8 mouse cellular contexts compared by ENCODE assay signal in the genomic region with DNA sequence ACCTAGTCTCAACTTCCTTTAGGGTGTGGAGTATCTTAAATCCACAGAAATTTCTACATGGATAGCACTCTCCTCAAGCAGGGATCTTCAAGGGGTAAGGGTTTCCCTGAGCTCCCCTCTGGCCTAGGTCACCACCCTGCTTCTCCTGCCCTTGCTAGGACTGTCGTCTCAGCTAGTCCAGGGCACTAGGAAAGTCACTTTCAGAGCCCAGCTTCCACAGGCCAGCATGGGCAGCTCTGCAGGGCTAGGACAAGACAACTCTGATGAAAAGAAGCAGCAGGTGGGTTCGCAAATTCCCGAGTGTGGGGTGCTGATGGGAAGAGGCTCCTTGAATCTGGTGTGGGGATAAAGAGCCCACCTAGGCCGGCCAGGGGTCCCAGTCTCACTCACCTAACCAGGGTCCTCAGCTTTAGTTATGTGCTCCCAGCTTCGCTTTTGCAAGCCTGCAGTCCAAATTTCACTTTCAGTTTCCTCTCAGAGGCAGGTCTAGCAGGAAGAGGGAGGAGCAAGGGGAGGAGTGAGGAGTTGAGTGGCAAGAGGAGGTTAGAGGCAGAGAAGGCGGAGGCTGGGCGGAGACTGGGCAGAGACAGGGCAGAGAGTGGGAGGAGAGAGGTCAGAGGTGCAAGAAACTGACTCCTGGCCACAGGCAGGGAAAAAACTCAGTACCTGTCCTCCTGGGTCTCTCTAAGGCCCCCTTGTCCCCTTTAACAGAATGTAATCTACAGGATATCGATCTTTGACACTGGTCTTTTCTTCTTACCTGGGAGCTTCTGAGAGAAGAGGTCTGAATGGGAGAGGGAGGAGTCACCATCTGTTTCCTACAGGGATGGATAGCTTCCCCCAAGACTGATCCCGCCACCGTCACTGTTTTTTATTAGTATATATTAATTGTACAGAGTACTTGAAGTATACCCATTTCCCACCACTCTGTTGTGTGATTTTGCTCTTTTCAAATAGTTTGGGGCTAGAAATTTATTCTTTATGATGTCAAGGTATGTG. TPM values are rescaled to one million over a fixed set of nuclear protein-coding genes. Genes with fewer than 3 reads are reported as not detected.
DNase-seq lines count a peak whose midpoint lies in the region; ATAC-seq and TF ChIP-seq lines count a peak whose summit lies in the region.

A gene (minus strand): TSS at position 488 of the 999 bp plus-strand sequence.

- H3K27me3 ChIP-seq in hindbrain, postnatal 0 days (ENCODE audit: insufficient read depth, low read length): no peaks in the 10 kb centered on the region

- no peaks in the 10 kb centered on the region for H3K9me3 ChIP-seq in hindbrain, postnatal 0 days (ENCODE audit: low read length)

- H3K27ac ChIP-seq in cortical plate, adult 2 months (ENCODE audit: insufficient read depth, low read length): 0 out of 2 replicates have a peak within 1 kb of the TSS, but pooled peaks have one; percentile 15
- no peak within 1 kb of the TSS for H3K27ac ChIP-seq in hindbrain, postnatal 0 days
- H3K27ac ChIP-seq in left cerebral cortex, adult 2 months: peak within 1 kb of the TSS; percentile 40; the same call in 1 of the 2 replicates
- peak within 1 kb of the TSS; percentile 86 for H3K27ac ChIP-seq in macrophage

- peaks cover 20% of the 10 kb centered on the region for H3K79me2 ChIP-seq in macrophage (ENCODE audit: inconsistent target)

- no peak for TF ChIP-seq CTCF in cortical plate, adult 2 months (IDR thresholded peaks at IDR 0.05; ENCODE audit: extremely low read depth, insufficient read depth, low read length)
- no peak for TF ChIP-seq CTCF in hindbrain, postnatal 0 days (IDR thresholded peaks at IDR 0.05; ENCODE audit: low read depth)
- no peak for TF ChIP-seq CTCF in left cerebral cortex, adult 2 months (IDR thresholded peaks at IDR 0.05)

- no peak within 1 kb of the TSS; the same call in 1 of the 2 replicates for H3K9ac ChIP-seq in hindbrain, postnatal 0 days (replicated peaks; ENCODE audit: low read length)

- H3K4me2 ChIP-seq in hindbrain, postnatal 0 days (ENCODE audit: low read depth, low read length): peak within 1 kb of the TSS; percentile 54

- 23% methylated on average over 10 of the region's 10 CpGs for WGBS in hindbrain, postnatal 0 days
- WGBS in macrophage (ENCODE audit: missing documents): 6% methylated on average over 10 of the region's 10 CpGs

- no peaks in the 10 kb centered on the region for H3K4me1 ChIP-seq in cortical plate, adult 2 months (ENCODE audit: control insufficient read depth, insufficient read depth, low read length)
- no peaks in the 10 kb centered on the region for H3K4me1 ChIP-seq in hindbrain, postnatal 0 days (ENCODE audit: insufficient read depth, low read length)

- peak within 1 kb of the TSS; percentile 36 for H3K4me3 ChIP-seq in cortical plate, adult 2 months (ENCODE audit: insufficient read depth, low read length)
- peak within 1 kb of the TSS; percentile 36 for H3K4me3 ChIP-seq in hindbrain, postnatal 0 days (ENCODE audit: low read length)
- H3K4me3 ChIP-seq in left cerebral cortex, adult 2 months: peak within 1 kb of the TSS; percentile 47
- peak within 1 kb of the TSS; percentile 94 for H3K4me3 ChIP-seq in macrophage (ENCODE audit: inconsistent target)

- peak; percentile 100 for ATAC-seq in activated CD4-positive, CD25-positive, alpha-beta regulatory T cell, adult 4 months
- ATAC-seq in hindbrain, postnatal 0 days: peak; percentile 77; the same call in 1 of the 2 replicates

- TF ChIP-seq POLR2A in cortical plate, adult 2 months (IDR thresholded peaks at IDR 0.05; ENCODE audit: extremely low read depth, insufficient read depth, low read length): no peak

- intact Hi-C loops in left cerebral cortex, adult 2 months (cut with DNase I): no loop called here

- peak; percentile 78 to 80 for DNase-seq in gastrocnemius, adult 8-10 months (ENCODE audit: low spot score in 2 of 2)
- DNase-seq in hindbrain, postnatal 0 days (ENCODE audit: low spot score): peak; percentile 36
- peak; percentile 35 to 54 for DNase-seq in left cerebral cortex, adult 2 months (ENCODE audit: extremely low spot score in 1 of 2, low spot score in 2 of 2)
- peak; percentile 71 for DNase-seq in right cerebral cortex, adult 18-20 months
- DNase-seq in urinary bladder, adult 2 months (ENCODE audit: low spot score): peak; percentile 35

- no peaks in the 10 kb centered on the region for H3K36me3 ChIP-seq in hindbrain, postnatal 0 days (ENCODE audit: insufficient read depth, low read length)
- H3K36me3 ChIP-seq in macrophage (ENCODE audit: inconsistent target): peaks cover 38% of the 10 kb centered on the region

RNA-seq across cellular contexts. Expression of the gene that starts here (rescaled TPM):
- polyA plus RNA-seq in activated CD4-positive, CD25-positive, alpha-beta regulatory T cell, adult 4 months (2017; shearing (Covaris generic)): 10 to 100 TPM in 1 of 2 experiments, 1 to 10 TPM in 1; 9.7 to 10.3 TPM
- polyA plus RNA-seq in cortical plate, adult 2 months (2012; rRNA removed): 2.1 and 2.3 TPM in 2 replicates
- 1 to 10 TPM; 1.9 to 2.5 (median 2.1) TPM for total RNA-seq in gastrocnemius, adult 8-10 months (2022)
- total RNA-seq in hindbrain, postnatal 0 days (2014; rRNA removed): 1.4 TPM in 2 replicates
- polyA plus RNA-seq in hindbrain, postnatal 0 days (2015; fragmentation: Nextera tagmentation; extraction: Ambion mirVana): 0.29 and 0.54 TPM in 2 replicates
- 1 to 10 TPM; 2.7 to 4.0 TPM for total RNA-seq in left cerebral cortex, adult 2 months (2021)
- 100 to 1,000 TPM in 18 of 26 experiments, 10 to 100 TPM in 8; 27.5 to 835 (median 190) TPM for total RNA-seq in macrophage (2018; cell fraction: chromatin; rRNA removed)
- total RNA-seq in macrophage (2018; cell fraction: cytosol; rRNA removed): 10 to 100 TPM; 17.2 to 95.1 (median 60.9) TPM
- total RNA-seq in macrophage (2018; cell fraction: nucleus; rRNA removed): 100 to 1,000 TPM in 16 of 26 experiments, 10 to 100 TPM in 10; 26.6 to 537 (median 135) TPM
- 31.3 to 44.4 TPM (median 44.4 TPM) in 3 replicates for polyA plus RNA-seq in macrophage (2018)
- 12.9 and 14.2 TPM in 2 replicates for polyA plus RNA-seq in urinary bladder, adult 2 months (2012; rRNA removed)

Comparison
In these comparisons a context has a peak if more than half of its experiments do, and no peak if none do; other contexts are left out.
1. H3K4me3 ChIP-seq: peak in every context shown above with its lines; median percentile 94 in macrophage; 47 in left cerebral cortex, adult 2 months; 36 in cortical plate, adult 2 months; 36 in hindbrain, postnatal 0 days.